Mouse (Mus musculus): ENCODE measurements at regions not wholly inside any gene's neighbourhood (a gene's known extent, or its start where the extent isn't known, plus 50 kb on each side); places are given as distances from the start of the nearest gene placed in this dataset.

DNA sequence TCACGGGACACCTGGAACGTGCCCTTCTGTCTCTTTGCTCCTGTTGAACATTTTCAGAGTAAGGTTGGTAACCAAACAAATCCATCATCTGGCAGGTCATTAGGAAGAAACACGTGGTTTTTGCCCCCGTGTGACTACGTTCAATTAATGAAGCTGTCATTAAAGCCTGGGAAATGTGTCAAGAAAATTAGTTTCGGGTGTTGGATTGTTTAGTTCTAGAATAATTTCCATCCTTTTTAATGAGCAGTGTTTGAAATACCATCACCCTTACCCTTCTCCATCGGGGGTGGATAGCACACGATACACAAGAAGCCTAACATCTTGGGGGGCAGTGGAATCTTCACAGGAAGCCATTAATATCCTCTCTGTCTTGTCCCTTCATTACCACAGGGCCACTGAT is 107.7 kb downstream of the Far1 start:
- DNase-seq (ENCODE audit: low spot score), result no peak

DNA sequence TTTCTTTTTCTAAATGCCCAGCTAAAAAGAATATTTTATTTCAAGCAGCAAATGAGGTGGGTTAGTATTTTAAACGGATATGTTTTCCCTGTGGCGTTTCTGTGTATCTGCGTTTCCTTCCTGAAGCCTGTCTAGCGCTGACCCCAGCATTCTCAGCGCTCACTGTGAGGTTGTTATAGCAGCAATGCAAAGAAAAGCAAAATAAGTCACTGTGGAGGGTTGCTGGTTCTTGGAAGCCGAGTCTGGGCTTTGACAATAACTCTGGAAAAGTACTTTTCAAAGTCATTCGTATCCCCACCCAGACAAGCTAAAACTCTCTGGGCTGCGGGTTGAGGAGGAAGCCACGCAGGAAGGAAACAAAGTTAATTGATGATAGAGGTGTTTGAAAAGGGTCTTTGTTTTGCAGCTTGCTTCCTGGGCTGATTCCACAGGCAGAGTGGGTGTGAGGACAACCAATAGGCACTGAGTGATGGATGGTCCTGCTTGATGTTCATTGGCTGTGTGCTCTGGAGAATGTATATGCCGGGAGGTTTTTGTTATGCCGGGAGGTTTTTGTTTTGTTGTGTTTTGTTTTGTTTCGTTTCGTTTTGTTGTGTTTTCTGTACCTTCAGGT is 108.4 kb downstream of the Far1 start:
- DNase-seq (ENCODE audit: low spot score), result no peak

DNA sequence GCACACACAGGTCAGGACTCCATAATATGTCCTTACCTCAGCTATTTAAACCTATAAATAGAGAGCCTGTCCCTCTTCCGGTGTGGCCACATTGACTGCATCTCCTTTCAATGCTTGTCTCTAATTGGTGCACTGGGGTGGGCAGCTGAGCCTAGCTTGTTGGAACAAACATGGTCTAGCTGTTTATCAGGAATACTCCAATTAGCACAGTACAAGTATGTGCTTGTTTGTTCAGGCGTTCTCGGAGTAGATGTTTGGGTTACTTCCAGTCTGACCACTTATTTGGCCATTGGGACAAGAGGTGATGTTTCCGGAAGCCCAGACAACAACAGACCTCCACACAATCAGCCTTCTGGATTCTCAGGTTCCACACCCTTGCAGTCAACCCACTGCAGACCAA is 109.7 kb downstream of the Far1 start:
- DNase-seq (ENCODE audit: low spot score), result peak; percentile 5

DNA sequence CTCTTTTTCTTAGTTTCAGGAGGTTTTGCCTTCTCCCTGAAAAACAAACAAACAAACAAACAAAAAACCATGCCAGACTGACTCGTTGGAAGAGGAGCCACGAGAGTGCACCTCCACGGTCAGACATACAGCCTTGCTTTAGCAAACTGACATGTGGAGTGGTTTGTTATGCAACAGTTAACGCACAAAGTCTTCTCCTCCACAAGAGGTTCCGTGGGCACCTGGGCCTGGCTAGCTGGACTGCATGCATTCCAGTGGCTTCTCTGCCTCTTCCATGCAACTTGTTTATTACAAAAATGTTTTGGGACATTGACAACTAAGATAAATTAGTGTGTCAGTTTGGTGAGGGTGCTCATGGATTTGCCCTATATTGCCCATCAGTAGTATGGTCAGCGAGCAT is 110.3 kb downstream of the Far1 start:
- no peak for DNase-seq (ENCODE audit: low spot score)

DNA sequence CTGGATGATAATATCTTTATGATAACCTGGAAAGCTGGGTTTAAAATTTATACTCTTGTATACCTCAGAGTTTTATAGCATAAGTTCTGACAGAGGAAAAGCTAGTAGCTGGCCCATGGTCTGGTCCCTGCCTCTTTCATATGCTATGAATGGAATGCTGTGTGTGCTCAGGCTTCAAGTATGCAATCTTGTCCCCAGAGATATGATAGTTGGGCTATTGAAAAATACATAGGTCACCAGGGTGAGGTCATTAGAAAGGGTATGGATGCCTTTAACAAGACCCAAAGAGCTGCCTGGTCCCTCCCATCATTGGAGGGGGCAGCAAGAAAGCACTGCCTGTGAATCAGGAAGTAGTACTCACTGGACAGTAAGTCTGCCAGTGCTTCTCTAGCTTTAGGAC is 113.1 kb downstream of the Far1 start:
- DNase-seq (ENCODE audit: low spot score), result no peak

DNA sequence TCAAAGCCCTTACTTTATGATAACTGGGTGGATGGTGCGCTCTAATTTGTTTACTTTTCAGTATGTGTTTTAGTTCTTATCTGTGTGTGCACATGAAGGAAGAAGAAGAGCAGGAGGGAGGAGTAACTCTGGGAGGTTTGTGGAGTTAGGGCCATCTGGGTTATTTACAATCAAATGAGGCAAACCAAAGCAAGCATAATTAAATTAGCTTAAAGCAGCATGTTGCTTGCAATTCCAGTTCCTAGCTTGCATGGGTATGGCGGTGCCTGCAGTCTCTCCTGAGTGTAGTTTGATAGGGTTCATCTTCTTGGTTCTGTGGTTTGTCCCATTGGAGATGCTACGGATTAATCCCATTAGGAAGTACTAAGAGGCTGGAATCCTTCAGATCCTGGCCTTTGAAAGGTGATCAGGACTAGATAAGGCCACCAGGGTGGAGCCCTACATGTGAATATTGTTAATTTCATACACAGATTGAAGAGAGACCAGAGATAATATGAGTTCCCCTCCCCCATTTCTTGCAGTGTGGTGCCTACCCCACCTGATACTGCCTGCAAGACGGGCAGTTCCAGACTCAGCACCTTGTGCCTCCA is 123.5 kb downstream of the Far1 start:
- DNase-seq (ENCODE audit: low spot score), result no peak

DNA sequence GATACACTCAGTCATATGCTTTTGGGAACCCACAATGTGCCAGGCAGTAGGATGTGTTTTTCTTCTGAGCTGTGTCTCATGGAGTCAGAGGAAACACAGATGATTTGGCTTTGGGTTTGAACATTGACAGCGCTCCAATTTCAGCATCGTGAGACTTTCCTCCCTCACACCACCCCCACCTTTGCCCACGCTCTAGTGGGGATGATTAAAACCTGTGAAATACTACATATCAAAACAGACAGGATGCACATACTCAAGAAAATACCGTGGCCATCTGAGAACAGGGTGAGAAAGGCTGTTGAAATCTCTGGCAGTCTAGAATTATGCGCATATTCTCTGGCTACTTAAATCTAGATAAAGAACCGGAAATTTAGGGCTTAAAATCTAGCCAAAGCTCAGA is 124.5 kb downstream of the Far1 start:
- no peak for DNase-seq (ENCODE audit: low spot score)

DNA sequence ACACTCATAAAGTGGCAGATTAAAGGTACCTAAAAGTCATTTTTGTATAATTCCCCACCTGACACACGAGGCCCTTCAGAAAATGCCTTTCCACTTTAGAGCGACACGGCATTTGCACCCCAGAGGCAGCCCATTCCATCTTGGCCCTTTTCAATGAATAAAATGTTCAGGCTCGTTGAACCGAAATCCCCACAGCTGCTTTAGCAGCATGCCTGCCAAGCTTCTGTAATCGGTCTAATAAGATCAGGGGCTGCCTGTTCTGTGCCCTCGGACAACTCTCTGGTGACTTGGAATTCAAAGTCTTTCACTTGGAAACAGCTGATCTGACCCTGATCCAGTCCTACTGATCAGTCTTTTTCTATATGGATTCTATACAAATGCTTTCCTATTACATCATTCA is 123.3 kb upstream of the Spon1 start:
- DNase-seq (ENCODE audit: low spot score), result no peak

DNA sequence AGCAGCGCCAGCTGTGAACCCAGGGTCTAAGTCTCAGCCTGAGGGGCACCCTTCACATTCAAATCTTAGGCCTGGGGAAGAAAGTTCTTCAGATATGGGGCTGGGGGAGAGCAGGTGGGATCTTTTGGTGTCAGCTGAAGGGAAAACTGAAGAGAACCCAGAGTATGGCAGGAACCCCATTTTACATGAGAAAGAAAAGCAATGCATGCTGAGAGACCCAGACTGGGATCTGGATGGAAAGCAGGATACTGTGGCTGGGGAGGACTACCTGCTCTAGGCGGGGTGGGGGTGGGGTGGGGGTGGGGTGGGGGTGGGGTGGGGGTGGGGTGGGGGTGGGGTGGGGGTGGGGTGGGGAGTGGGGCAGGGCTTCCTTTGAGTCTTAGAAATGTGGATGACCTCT is 115.2 kb upstream of the Spon1 start:
- no peak for DNase-seq (ENCODE audit: low spot score)

DNA sequence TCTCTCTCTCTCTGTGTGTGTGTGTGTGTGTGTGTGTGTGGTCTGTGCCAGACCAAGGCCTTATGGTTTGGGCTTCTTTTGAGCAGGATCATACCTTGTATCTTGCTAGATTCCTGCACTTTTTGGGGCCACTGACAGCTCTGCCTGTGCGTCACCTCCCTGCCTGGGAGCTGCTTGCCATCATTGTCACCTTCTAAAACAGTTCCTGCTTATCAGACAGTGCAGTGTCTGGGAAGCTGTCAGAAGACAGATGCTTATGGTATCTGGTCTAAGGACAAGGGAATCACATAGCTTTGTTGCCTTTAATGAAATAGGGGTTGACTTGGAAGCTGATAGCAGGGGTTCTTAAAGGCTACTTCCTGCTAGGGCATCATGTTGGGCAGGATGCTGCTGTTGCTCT is 114.1 kb upstream of the Spon1 start:
- DNase-seq (ENCODE audit: low spot score), result no peak

DNA sequence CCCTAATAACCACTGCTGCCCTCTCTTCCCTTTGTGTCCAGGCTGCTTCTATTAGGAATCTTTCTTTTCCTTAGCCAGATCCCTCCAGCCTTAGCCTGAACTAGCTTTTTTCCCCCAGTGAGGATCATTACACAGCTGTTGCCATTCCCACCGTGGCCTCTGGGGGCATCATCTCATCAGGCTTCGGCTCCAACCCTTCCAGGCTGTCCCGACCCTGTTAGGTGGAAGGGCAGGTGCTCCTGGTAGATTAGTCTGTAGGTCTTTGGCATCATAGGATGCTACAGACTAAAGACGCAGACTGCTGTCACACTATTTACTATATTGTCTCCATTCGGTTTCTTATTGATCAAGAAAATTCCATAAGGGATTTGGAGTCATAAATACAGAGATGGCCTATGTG is 112.7 kb upstream of the Spon1 start:
- peak; percentile 45 for DNase-seq (ENCODE audit: low spot score)

DNA sequence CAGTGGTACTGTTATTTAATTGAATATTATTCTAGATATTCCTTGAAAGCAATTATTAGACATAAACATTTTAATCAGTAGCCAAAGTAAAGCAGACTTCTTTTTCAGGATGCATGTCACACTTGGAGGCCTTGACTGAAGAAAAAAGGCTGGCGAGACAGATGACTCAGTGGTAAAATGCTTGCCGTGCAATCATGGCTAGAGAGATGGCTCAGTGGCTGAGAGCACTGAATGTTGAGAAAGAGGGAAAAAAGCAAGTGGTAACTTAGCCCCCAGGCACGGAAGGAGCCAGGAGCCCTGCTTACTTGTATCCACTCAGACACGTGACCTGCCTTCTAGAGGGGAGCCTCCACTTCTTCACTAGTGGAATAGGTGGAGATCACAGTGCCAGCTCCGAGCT is 110.5 kb upstream of the Spon1 start:
- no peak for DNase-seq (ENCODE audit: low spot score)

DNA sequence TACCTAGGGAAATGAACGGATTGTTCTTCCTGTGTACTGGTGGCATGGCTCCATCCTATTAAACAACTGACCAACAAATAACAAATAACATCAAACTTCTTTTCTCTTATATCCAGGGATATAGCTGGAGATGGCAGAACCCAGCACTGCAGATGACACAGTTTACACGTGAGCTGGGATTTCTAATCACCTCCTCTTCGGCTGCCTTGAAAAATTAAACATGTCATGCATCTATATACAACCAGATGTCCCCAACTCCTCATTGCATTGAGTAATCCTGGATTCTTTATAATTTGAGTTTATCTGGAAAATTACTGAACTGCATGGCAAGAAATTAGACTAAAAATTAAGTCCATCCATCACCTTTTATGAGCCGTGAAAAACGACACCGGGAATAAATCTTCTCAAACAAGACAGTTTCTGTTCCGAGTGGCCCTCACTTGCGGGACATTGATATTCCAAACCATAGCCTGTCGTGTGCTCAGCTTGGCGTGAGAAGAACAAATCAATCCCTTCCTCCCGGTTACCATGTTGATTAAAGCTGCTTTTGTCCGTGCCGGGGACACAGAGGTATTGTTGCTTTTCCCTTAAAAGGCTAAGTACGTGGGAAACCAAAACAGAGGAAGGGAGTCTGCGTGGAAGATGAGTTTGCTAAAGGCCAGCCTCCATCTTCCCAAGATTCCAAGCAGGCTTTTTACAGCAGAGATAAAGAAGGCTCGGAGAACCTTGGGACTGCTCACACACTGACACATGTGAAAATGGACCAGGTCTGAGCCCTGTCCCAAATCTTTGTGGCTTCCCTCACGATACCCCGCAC is 92.8 kb upstream of the Spon1 start:
- DNase-seq (ENCODE audit: low spot score), result no peak

DNA sequence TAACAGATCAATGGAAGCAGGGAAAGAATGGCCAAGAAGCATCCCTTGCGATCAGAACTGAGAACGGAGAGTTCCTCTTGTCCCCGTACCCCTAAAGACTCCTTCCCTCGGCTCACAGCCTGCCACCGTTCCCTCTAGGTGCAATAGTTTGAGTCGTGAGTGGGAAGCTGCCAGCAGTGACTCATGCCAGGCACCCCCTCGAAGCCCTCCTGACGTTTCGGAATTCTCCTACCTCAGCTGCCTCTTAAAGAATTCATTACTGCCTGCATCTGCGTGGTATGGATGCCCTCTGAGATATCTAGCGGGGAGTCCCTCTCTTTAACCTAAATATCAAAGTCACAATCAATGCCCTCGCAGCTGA is 92.2 kb upstream of the Spon1 start:
- DNase-seq (ENCODE audit: low spot score), result no peak

DNA sequence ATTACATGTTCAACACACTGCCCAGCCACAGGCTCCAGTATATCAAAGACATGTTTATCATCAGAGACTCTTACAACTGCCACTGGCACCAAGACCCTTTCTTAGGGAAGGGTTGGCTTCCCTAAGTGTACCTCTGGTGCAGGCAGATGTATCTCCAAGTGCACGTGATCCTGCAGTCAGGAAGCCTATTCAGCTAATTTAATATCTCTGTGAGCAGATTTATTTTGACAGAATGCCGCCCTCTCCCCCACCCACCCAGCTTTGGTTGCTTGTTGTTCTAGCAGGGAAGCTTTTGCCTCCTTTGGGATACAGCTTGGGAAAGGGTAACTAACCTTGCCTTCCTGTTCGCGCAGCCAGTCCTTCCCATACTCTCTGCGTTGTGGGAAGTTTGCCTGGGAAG is 83.5 kb upstream of the Spon1 start:
- DNase-seq (ENCODE audit: low spot score), result no peak

DNA sequence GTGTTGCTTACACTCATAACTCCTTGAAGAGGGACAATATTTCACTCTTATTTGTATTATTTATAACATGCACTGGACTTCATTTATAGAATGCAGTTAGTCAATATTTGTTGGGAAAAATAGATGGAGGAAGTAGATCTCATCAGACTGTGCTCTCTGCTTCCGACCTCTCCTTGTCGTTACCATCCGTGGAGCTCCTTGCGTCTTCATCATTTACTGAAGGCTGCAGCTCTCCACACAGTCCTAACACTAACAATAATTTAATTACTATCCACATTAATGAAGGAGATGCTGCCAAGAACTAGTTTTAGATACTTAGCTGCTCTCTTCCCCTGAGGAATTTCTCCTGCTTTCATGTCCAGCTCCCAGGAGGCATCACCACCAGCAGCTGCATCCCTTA is 80.4 kb upstream of the Spon1 start:
- DNase-seq (ENCODE audit: low spot score), result no peak

DNA sequence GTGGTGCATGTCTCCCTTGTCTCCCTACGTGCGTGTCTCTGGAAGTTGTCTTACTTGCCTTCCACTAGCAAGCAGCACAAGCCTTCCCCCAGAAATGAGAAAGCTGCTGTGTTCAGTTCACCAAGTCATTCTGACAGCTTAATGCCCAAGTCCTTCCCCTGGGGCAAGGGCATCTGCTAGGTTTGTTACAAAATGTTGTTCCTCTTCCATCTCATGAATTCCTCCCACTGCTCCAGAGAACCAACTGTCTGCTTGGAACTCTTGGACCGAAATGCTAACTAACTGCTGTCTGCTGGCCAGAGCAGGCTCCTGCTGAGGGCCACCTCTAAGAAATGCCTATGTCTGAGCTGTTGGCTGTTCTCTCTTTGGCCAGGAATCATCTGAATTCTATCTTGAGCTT is 79.3 kb upstream of the Spon1 start:
- no peak for DNase-seq (ENCODE audit: low spot score)

DNA sequence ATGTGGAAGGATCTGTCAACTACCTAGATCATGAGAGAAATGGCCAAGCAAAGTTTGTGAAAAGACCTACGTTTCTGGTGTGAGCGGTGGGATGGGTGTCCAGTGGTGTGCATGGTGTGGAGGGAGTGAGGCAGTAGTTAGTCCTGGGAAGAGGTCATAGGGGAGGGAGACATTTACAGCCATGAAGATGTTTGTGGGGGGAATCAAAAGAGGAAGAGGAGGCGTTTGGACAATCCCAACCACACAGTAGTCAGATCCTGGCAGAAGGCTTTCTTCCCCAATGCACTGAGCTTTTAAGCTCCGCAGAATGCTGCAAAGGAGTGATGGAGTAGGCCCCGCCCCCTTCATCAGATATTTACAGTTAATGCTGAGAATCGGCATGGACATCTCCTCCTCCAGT is 78.2 kb upstream of the Spon1 start:
- no peak for DNase-seq (ENCODE audit: low spot score)

DNA sequence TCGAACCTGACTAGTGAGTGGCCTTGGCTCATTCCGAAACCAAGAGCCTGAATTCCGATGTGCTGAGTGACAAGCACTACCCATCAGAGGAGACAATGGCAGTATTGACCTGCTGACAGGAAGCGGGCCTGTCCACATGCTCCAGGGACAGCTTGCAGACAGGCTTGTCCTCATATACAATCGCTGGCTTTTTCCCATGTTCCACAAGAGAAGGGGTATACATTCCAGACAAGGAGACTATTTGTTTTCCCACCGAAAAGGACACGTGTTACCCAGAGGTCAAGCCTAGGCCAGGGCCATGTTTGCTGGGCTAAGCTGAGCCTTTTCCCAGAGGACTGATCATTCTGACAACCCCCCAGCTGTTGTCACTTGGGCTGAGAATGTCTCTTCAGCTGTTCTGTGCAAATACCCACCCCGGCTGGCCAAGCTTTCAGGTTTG is 77.5 kb upstream of the Spon1 start:
- DNase-seq (ENCODE audit: low spot score), result no peak

DNA sequence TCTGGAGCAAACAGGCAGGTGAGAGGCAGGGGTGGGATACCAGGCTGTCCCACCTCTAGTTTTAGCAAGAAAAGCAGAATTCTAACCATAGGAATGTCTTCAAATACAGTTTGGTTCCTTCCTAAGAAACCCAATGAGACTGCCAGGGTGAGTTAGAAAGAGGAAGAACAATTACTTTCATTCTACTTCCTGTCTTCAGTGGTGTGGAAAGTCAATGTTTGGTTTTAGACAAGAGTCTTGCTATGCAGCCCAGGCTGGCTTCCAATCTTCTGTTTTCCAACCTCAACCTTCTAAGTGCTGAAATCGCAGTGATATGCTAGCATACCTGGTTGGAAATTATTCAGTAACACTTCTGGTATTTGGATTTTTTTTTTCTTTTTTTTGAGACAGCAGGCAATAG is 77.1 kb upstream of the Spon1 start:
- DNase-seq (ENCODE audit: low spot score), result no peak

DNA sequence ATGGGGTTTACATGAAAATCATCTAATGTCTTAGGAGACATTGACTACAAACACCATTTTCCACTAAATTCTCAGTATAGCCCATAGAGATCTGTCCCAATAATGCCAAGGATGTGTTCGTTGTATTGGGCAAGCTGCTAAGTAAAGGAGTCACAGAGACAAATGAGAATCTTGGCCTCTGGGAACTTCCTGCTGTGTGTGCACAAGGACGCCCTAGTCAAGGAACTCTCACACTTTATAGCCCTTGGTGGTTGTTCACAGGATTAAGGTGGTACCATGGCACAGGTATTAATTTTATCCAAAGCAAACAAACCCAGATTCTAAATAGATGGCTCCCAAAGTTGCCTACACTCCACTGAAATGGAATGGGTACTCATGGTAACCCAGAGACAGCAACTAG is 76.7 kb upstream of the Spon1 start:
- no peak for DNase-seq (ENCODE audit: low spot score)

DNA sequence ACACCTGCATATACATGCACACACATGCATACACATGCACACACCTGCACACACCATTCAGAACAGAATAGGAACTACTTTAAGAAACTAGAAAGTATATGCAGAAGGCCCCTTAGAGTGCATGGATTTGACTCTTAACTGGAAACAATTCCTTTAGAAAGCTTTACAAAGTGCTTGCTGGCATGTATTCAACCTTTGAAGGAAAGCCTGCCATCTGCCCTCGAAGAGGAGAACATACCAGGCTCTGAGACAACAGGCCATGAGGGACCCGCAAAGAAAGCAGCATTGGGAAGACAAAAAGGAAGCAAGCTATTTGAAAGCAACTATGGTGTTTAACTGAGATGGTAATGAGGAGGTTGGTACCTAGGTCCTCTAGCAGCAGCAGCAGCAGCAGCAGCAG is 74.0 kb upstream of the Spon1 start:
- DNase-seq (ENCODE audit: low spot score), result no peak

DNA sequence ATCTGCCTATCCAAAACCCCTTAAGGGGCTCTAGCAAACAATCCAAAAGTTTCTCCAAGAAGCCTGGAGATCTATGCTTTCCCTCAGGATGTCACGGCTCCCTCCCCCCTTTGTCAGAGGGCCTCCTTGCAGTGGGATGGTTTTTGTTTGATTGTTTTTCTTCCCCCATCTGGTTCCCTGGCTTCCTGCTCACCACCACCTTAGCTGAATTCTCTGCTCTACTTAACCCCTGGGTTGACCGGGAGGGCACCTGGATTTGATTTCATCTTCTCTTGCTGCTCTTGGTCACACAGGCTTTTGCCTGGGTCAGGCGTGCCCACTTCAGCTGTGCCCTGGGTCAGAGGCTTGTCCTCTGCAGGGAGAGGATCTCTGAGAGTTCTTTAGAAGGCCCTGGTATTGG is 72.3 kb upstream of the Spon1 start:
- no peak for DNase-seq (ENCODE audit: low spot score)

DNA sequence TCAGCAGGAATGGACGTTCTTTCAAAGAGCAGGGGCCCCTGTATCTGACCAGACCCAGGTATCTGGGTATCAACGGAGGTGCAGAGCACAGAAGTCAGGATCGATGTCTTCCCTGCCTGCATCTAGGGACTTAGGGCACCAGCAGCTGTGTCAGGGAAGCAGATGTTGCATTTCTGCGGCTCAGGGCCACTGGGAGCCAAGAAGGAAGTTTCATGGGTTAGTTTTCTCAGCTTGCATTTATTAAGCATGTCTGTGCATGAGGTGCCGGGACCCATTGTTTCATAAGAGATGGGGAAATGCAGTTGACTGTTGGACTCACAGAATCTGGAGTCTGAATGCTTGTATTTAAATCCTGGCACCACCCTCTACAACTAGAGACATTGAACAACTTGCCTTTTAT is 71.3 kb upstream of the Spon1 start:
- no peak for DNase-seq (ENCODE audit: low spot score)
